Mouse (Mus musculus): ENCODE measurements around the gene Tradd. TPM values are rescaled to one million over a fixed set of nuclear protein-coding genes. Genes with fewer than 3 reads are reported as not detected.

Gene Tradd
- polyA plus RNA-seq, 1 experiment = 39.7 TPM

DNA sequence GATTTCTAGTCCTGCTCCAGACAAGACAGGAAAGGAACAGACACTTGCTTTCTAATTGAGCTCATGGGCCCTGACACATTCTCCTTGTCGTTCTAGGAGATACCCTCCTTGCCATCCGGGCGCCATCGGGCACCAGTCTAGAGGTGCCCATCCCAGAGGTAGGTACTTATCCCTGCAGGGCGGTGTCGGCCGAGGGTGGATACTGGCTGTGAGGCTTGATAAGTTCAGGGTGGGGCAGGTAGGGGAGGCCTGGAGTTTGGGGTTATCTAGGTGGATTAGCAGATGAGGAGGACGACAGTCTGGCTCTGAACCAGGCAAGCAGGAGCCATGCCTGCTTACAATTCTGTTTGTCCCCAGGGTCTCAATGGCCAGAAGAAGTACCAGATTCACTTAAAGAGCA, 35.6 kb upstream of the Tradd start:
- TF ChIP-seq GATA1 (IDR thresholded peaks at IDR 0.05; ENCODE audit: low read length) = no peak

DNA sequence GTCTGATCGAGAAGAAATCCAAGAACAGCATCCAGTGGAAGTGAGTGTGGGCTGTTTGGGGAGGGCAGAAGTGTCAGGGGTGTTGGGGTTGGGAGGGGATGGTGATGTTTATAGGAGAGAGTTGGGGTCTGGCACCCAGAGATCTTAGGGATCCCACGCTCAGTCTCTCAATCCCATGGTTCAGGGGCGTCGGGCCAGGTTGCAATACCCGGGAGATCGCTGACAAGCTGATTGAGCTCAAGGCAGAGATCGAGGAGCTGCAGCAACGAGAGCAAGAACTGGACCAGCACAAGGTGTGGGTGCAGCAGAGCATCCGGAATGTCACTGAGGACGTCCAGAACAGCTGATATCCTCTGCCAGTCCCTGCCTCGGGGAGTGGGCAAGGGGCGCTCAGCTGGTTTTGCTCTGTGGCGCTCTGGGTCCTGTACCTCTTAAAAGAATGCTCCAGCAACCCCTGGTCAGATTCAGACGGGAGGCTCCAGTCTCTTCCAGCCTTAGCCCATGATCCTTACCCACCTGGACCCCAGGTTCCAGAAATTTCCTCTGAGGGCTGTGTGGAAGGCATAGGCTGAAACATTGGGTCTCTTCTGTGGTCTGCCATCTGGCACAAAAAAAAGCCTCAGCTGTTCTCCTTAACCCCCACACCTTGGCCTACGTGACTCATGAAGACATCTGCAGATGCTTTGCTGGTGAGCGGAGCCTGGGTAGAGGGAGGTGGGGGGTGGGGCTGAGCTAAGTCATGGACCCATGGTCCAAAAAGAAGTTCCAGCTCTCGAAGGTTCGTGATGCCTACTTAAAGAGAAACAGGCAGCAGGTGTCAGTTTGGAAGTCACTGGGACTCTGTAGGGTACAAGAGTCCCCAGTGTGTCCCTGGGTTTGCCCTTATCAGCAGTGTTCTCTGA, 34.2 kb upstream of the Tradd start:
- no peak for TF ChIP-seq GATA1 (IDR thresholded peaks at IDR 0.05; ENCODE audit: low read length)

DNA sequence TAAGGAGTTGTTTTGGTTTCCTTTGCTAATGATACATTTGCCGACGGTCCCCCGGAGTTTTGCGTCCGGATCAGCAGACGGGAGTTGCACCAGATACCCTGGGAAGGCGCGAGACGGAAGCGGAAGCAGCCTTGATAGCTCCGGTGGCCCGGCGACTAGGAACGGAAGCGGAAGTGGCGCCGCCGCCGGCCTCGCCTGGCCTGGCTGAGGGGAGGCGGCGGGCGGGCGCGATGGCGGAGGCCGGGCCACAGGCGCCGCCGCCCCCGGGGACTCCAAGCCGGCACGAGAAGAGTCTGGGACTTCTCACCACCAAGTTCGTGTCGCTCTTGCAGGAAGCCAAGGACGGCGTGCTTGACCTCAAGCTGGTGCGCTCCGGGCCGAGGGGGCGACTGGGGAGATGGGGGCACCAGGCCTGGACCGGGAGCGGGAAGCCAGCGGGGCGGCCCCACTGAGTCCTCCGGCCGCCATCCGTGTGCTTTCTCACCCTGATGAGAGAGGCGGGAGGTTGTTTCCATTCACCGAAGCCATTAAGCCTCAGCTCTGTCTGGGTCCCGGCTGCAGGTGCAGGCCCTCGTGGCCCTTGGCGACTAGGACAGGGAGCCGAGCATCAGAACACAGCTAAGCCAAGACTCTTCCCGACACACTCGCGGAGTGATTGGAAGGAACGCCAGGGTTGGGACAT, 33.2 kb upstream of the Tradd start, which contains the start of gene E2f4:
E2f4 (plus strand) TSS at position 153 of the 682 bp plus-strand sequence.
- no peak for TF ChIP-seq GATA1 (IDR thresholded peaks at IDR 0.05; ENCODE audit: low read length)

DNA sequence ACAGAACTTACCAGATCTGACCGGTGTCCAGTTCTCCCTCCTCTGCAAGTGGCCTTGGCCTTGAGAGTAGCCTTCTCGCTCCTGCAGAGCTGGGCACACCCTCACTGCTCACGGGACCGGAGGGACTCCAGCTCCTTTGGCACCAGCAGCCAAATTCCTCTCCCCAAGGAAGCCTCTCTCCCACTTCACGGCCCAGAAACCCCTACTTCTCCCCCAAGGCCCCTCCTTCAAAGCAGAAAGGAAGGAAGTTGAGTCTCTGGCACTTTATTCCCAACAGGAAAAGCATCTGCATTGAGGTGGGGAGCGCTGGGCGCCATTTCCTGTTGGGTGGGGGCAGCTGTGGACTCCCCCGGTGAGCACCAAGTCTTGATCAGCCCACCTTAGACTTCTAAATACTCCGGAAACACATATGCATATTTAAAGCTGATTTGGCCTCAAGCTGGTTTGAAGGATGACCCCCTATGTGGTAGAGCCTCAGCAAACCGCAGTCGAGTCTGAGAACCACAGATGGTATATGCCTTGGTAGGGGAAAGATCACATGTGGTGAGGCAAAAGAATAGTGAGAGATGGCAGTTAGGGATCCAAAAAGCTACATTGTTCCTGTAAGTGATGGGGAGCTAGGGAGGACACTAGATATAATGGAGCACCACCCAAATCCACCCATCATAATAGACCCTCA, 31.6 kb upstream of the Tradd start, which contains the start of gene Exoc3l:
Exoc3l (minus strand) TSS at position 207 of the 679 bp plus-strand sequence.
- TF ChIP-seq GATA1 (IDR thresholded peaks at IDR 0.05; ENCODE audit: low read length) = no peak

DNA sequence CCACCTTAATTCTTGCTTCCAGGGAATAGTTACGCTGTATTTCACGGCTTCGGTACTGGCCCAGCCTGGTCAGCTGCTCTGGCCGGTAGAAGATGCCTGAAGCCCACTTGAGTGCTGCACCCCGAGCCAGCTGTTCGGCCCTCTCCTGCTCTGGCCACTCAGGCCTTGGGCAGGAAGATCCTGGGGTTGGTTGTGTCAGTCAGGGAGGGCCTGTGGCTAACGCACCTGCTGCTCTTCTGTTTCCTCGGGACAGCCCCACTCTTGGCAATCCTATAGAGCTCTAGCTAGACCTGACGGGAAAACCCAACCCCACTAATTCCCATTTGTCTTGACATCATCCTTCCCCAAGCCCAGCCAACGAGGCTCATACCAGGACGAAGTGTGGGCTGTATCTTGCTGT, 30.8 kb upstream of the Tradd start:
- no peak for TF ChIP-seq GATA1 (IDR thresholded peaks at IDR 0.05; ENCODE audit: low read length)

DNA sequence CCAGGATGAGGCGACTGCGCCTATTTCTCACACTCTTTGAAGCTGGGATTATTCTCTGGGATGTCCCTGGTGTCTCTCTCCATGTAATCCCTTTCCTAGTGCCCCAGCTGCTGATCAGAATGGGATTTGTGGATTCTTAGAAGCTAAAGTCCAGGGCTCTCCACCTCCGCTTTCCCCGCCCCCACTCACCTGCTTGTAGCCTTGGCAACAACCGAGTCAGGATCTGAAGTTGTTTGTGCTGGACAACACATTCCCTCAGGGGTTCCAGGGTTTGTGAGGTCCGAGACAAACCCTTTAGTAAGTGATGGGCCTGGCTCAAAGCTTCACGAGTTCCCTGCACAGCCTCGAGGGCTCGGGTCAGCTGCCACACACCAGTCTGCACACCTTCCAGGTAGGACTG, 30.4 kb upstream of the Tradd start:
- no peak for TF ChIP-seq GATA1 (IDR thresholded peaks at IDR 0.05; ENCODE audit: low read length)

DNA sequence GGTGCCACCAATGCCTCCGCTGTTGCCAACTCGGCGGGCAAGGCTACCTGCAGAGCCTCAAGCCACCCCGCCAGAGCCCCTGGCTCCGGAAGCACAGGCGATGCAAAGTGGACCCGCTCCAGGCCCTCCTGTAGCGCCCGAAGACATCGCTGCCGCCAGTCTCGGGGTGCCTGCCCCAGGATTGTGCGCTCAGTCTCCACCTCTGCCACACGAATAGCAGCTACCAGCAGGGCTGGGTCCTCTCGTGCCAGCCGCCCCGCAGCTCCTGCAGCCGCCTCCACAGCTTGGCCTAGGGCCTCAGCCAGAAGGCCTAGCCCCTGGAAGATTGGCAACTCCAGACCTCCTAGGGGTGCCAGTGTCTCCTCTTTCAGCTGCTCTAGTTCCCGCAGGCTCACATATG, 29.0 kb upstream of the Tradd start:
- TF ChIP-seq GATA1 (IDR thresholded peaks at IDR 0.05; ENCODE audit: low read length) = no peak

DNA sequence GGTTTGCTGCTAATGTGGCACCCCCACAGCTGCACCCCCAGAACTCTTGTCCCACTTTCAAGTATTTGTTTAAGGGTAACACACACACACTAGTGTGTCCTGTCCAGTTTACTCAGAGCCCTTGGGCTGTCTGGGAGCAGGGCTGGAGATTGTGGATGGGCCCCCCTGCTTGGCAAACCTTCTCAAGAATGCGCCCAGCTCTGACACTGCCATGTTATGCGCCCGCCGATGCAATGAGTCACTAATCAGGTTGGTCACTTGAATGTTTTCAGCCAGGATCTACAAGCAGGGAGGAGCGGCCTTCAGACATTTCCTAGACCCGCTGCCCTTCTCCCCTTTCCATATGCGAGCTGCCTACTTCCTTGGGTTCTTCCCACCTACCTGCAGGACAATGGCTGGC, 28.1 kb upstream of the Tradd start:
- TF ChIP-seq GATA1 (IDR thresholded peaks at IDR 0.05; ENCODE audit: low read length) = no peak

DNA sequence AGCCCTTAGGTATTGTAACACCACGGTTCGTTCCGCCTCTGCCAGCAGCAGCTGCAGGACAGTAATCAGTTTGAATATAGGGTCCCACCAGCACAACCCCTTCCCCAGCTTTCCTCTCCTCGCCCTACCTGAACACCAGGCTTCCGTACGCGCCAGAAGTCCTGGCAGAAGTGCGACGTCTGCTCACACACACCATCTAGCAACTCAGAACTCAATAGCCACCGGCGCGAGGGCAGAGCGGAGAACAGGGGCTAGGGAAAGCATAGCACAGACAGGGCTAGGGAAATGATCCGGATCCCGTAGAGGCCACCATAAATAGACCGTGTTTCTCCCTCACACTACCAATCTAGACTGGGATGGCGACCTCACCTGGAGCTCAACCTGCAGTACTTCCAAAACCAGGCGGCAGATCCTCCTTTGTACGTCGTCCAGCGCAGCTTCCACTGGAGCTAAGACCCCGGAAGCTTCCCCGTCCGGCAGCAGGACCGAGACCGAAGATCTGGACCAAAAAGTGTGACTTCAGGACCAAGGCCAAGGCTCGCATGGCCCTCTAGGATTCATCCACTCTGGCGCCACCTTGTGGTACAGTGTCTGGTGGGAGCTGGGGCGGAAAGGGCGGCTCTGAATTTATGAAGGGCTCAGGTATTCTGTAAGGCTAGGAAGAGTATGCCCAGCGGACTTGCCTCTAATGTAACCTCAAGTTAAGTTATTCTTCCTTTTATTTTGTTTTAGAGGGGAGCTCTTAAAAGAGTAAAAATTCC, 26.3 kb upstream of the Tradd start:
- no peak for TF ChIP-seq GATA1 (IDR thresholded peaks at IDR 0.05; ENCODE audit: low read length)

DNA sequence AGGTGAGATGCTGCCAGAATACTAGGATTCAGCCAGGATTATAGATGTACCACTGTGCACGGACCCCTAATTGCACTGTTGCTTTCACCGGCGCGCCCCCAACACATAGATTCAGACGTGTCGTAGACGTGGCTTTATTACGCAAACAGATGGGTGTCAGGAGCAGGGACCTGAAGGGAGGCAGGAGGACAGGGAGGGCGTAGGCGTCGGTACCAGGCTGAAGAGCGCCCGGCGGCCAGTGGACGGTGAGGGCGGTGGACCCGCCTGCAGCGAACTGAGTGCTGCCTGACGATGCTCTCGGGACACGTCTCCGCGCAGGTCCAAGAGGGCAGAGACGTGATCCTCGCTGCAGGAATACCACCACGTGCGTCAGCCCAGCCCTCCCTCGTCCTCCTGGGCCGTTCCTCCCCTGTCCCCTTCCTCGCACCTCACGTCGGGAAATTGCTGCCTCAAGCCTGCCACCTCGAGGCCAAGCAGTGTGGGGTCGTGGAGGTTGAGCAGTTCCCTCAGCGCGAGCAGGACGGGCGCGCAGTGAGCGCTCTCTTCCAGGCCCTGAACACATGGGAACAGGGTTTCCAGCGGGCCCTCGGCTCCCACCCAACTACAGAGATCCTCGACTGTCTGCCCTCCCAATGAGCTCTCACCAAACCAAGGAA, 25.5 kb upstream of the Tradd start, which contains the start of gene 4931428F04Rik:
4931428F04Rik (minus strand) TSS at position 60 of the 656 bp plus-strand sequence.
- TF ChIP-seq GATA1 (IDR thresholded peaks at IDR 0.05; ENCODE audit: low read length) = no peak

DNA sequence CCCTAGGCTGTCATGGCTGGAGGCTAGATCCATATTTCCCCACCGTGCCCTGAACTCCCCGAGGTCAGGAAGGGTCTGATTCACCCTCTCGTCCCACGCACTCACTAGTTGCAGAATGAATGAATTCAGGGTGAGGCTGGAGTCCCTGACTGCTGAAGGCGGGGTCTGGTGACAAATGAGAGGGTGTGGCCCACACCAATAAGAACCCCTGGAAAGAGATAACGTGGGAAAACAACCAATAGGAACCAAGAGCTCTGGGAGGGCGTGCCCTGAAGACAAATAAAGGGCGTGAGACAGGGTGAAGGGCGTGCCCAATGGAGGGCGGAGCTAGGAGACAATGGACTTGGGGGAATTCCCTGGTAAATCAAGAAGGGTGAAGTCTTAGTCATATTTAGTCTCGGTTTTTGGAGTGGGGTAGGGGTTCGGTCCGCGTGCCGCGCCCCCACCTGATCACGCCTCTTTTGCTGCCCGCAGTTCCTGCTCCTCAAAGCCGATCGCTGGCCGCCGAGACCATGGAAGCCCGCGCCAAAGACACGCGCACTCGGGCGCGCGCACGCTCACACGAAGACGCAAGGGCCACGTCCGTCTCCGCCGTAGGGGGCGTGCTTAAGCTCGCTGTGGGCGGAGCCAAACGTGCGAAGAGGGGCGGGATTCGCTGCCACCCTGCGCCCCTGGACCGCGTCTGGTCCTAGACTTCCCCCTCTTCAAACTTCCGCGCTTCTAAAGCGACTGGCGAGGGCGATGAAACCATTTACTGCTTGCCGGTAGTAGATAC, 24.7 kb upstream of the Tradd start:
- TF ChIP-seq GATA1 (IDR thresholded peaks at IDR 0.05; ENCODE audit: low read length) = no peak

DNA sequence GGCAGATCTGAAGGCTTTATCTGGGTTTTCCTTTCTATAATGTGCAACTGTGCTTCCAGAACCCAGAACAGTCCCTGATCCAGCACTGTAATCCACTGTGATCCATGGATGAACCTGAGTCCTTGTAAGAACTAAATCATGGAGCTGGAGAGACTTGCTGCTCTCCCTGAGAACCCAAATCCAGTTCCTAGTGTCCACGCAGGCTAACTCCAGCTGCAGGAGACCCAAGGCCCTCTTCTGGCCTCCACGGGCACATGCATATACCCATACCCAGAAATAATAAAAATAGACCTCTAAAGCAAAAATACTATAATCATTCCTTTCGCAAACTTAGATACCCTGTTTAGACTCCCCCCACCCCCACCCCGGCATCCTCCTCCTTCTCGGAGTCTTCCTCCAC, 23.8 kb upstream of the Tradd start:
- no peak for TF ChIP-seq GATA1 (IDR thresholded peaks at IDR 0.05; ENCODE audit: low read length)

DNA sequence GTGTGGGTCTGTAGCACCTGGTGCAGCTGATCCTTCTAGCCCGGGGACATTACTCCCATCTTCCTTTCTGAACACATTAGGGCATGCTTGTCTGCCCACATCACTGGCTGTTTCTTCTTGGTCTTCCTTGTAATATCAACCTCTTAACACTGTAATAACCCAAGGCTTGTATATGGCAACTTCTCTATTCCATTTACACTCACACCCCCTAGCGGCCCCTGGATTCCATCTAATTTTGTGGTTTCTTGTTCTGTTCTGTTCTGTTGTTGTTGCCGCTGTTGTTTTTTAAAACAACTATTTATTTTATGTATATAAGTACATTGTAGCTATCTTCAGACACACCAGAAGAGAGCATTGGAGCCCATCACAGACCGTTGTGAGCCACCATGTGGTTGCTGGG, 22.5 kb upstream of the Tradd start:
- no peak for TF ChIP-seq GATA1 (IDR thresholded peaks at IDR 0.05; ENCODE audit: low read length)

DNA sequence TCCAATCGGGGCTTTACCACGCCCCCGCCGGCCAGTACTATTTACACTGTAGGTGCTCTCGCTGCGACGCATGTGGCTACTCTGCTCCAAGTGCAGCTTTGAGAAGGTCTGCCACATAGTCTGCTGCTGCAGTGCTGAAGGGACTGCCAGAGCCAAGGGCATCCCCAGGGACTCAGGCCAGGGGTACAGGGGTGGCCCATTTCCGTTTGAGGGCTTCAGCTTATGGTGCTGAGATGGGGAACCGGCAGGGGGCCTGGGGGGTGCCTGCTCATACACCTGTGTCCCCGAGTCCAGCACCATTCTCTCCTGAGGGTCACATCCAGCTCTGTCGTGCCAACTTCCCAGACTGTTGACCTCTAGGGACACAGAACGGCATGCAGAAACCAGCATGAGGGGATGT, 21.1 kb upstream of the Tradd start:
- TF ChIP-seq GATA1 (IDR thresholded peaks at IDR 0.05; ENCODE audit: low read length) = no peak

Data from G1E-ER4 (cell line).